Mouse (Mus musculus): Measurements from ENCODE around the gene Gm37240.

The Gm37240 gene

GRCm38 (mm10) chr3:85878911-85879310, 8.4 kb downstream of the Gm37240 start:
- no peak for DNase-seq (ENCODE audit: low spot score)

- DNase-seq (ENCODE audit: low spot score) = no peak
These were observed 23.3 kb downstream of the Gm37240 start for GRCm38 (mm10) chr3:85863996-85864395.

GRCm38 (mm10) chr3:85862886-85863285, 24.4 kb downstream of the Gm37240 start:
- no peak for DNase-seq (ENCODE audit: low spot score)

GRCm38 (mm10) chr3:85860996-85861395, 26.3 kb downstream of the Gm37240 start:
- DNase-seq (ENCODE audit: low spot score) = no peak

- no peak for DNase-seq (ENCODE audit: low spot score)
These were observed 28.0 kb downstream of the Gm37240 start for GRCm38 (mm10) chr3:85859311-85859710.

- no peak for DNase-seq (ENCODE audit: low spot score)
These were observed 28.9 kb downstream of the Gm37240 start for GRCm38 (mm10) chr3:85858140-85859135.

- peak; percentile 11 for DNase-seq (ENCODE audit: low spot score)
These were observed 30.2 kb downstream of the Gm37240 start for GRCm38 (mm10) chr3:85857083-85857482.

- DNase-seq (ENCODE audit: low spot score) = no peak
These were observed 31.4 kb downstream of the Gm37240 start for GRCm38 (mm10) chr3:85855947-85856346.

GRCm38 (mm10) chr3:85855043-85855442, 32.3 kb downstream of the Gm37240 start:
- DNase-seq (ENCODE audit: low spot score) = no peak

- no peak for DNase-seq (ENCODE audit: low spot score)
These were observed 33.2 kb downstream of the Gm37240 start for GRCm38 (mm10) chr3:85854143-85854542.

- DNase-seq (ENCODE audit: low spot score) = no peak
These were observed 33.6 kb downstream of the Gm37240 start for GRCm38 (mm10) chr3:85853715-85854114.

GRCm38 (mm10) chr3:85850079-85850478, 37.2 kb downstream of the Gm37240 start:
- DNase-seq (ENCODE audit: low spot score) = no peak

GRCm38 (mm10) chr3:85846316-85846715, 41.0 kb downstream of the Gm37240 start:
- DNase-seq (ENCODE audit: low spot score) = no peak

GRCm38 (mm10) chr3:85845341-85845740, 42.0 kb downstream of the Gm37240 start:
- DNase-seq (ENCODE audit: low spot score) = no peak

- no peak for DNase-seq (ENCODE audit: low spot score)
These were observed 44.5 kb downstream of the Gm37240 start for GRCm38 (mm10) chr3:85842881-85843218.

- no peak for DNase-seq (ENCODE audit: low spot score)
These were observed 45.0 kb downstream of the Gm37240 start for GRCm38 (mm10) chr3:85842177-85842880.

- DNase-seq (ENCODE audit: low spot score) = no peak
These were observed 45.7 kb downstream of the Gm37240 start for GRCm38 (mm10) chr3:85841454-85842176.

GRCm38 (mm10) chr3:85833627-85834026, 53.7 kb downstream of the Gm37240 start:
- DNase-seq (ENCODE audit: low spot score) = no peak

- no peak for DNase-seq (ENCODE audit: low spot score)
These were observed 54.7 kb downstream of the Gm37240 start for GRCm38 (mm10) chr3:85832490-85833155.

GRCm38 (mm10) chr3:85831785-85832184, 55.5 kb downstream of the Gm37240 start:
- DNase-seq (ENCODE audit: low spot score) = no peak

GRCm38 (mm10) chr3:85829047-85829446, 58.3 kb downstream of the Gm37240 start:
- DNase-seq (ENCODE audit: low spot score) = peak; percentile 2

- DNase-seq (ENCODE audit: low spot score) = no peak
These were observed 59.5 kb downstream of the Gm37240 start for GRCm38 (mm10) chr3:85827815-85828214.

Data from retina, embryonic 14.5 days (tissue).